Mouse (Mus musculus): ENCODE measurements around the gene Otud7a. TPM values are rescaled to one million over a fixed set of nuclear protein-coding genes. Genes with fewer than 3 reads are reported as not detected.
A peak's percentile ranks its signal among the peaks of the same experiment; 100 is the strongest.
"Not testable (repeated sequence)": the region's sequence is repeated elsewhere in the genome, so short reads cannot be mapped to it uniquely, and the experiment has no call there.

Otud7a gene
- polyA plus RNA-seq, 1 experiment from 2014 or later, result 0.35 TPM

DNA sequence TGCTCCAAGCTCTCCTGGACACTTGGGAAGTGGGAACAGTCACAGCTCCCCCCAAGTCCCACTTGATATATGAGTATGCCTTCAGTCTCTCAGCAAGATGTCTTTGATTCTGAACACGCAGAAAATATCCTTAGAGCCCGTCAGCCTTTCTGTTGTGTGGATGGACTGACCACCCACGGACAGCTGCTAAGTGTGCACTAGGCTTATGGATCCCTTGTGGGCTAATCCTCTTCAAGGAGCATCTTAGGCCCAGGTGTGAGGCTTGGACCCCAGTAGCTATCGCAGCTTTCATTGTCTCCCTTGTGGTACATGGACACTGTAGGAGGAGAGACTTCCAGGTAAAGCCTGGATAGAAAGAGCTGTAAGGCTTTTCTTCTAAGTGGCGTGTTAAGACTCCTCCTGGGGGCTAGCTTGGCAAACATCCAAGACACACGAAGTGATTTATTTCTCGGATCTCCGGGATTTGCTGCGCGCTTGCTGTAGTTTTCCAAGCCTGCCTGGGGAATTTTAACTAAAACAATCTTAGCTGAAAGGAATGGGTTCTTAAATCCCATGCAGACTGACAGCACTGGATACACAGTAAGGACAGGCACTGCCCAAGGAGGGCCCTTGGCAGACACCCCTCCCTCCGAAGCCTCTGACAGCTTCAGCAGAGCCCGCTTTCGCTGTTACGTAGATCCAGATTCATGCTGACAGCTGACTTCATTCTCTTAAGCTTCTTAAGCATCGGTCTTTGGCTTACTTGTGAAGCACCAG is 223.6 kb downstream of the Otud7a start:
- Histone ChIP-seq H3K4me2 (replicated peaks) (0 out of 2 replicates have a peak overlapping the region, but pooled peaks have one; percentile 12), H3K9me3 (no peaks in the 10 kb centered on the region), H3K27me3 (replicated peaks) (no peaks in the 10 kb centered on the region; the same call in 1 of the 2 replicates), H3K4me1 (replicated peaks) (peaks cover 4% of the 10 kb centered on the region; the same call in 1 of the 2 replicates), H3K9ac (no peak overlapping the region), H3K4me3 (replicated peaks) (no peak overlapping the region), H3K36me3 (no peaks in the 10 kb centered on the region), H3K27ac (no peak overlapping the region)
- WGBS, result 37% methylated on average over 15 of the region's 15 CpGs
- ATAC-seq, result peak; percentile 41; the same call in 1 of the 2 replicates

DNA sequence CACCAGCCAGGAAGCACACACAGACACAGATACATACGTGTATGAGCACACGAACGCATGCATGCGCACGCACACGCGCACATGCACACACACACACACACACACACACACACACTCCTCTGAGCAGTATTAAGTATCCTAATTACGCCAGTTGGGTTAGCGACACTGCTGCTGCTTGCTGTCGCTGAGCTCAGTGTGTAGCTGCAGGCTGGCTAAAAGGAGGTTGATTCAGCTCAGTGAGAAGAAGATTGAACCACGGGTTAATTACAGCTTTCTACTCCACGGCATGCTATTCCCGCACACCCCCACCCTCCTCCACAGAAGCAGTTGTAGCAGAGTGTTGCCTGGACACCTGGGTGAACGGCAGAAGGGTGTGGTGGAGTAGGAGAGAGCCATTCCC is 224.4 kb downstream of the Otud7a start:
- H3K9me3 ChIP-seq, result no peaks in the 10 kb centered on the region
- ATAC-seq, result no peak
- H3K27ac ChIP-seq, result no peak overlapping the region
- H3K4me2 ChIP-seq (replicated peaks), result no peak overlapping the region
- no peaks in the 10 kb centered on the region; the same call in 1 of the 2 replicates for H3K27me3 ChIP-seq (replicated peaks)
- no peaks in the 10 kb centered on the region for H3K36me3 ChIP-seq
- H3K9ac ChIP-seq, result no peak overlapping the region
- peaks cover 4% of the 10 kb centered on the region; the same call in 1 of the 2 replicates for H3K4me1 ChIP-seq (replicated peaks)
- H3K4me3 ChIP-seq (replicated peaks), result no peak overlapping the region
- WGBS, result 71% methylated on average over 14 of the region's 14 CpGs

DNA sequence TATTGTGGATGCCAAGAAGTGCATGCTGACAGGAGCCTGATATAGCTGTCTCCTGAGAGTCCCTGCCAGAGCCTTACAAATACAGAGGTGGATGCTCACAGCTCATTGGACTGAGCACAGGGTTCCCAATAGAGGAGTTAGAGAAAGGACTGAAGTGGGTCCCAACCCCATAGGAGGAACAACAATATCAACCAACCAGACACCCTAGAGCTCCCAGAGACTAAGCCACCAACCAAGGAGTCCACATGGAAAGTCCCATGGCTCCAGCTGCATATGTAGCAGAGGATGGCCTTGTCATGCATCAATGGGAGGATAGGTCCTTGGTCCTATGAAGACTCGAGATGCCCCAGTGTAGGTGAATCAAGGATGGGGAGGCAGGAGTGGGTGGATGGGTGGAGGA is 226.4 kb downstream of the Otud7a start:
- WGBS, result 79% methylated on average over 1 of the region's 1 CpGs
- not testable (repeated sequence) for H3K4me3 ChIP-seq (replicated peaks); ATAC-seq; H3K9ac ChIP-seq; H3K4me1 ChIP-seq (replicated peaks); H3K27ac ChIP-seq; H3K27me3 ChIP-seq (replicated peaks); H3K36me3 ChIP-seq; H3K9me3 ChIP-seq; H3K4me2 ChIP-seq (replicated peaks)

DNA sequence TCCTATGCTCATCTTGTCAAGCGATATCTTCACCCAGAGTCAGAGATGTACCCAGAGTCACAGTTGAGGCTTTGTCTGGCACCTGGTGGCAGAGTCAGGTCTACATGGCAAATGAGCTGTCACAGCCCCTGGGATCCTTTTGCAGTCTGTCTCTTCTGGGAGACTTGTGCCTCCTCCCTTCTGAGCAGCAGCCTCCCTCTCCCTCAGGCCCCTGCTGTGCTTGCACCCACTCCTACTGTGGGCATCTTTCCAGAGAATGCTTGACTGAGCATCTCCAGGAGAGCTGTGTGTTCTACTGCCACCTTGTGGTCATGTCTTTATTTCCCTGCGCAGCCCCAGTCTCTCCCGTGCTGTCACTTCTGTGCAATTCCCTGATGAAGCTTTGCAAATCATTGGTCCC is 227.4 kb downstream of the Otud7a start:
- H3K9ac ChIP-seq, result no peak overlapping the region
- peaks cover 4% of the 10 kb centered on the region; the same call in 1 of the 2 replicates for H3K4me1 ChIP-seq (replicated peaks)
- H3K36me3 ChIP-seq, result no peaks in the 10 kb centered on the region
- H3K4me2 ChIP-seq (replicated peaks), result no peak overlapping the region
- H3K27me3 ChIP-seq (replicated peaks), result no peaks in the 10 kb centered on the region
- WGBS, result 23% methylated on average over 3 of the region's 3 CpGs
- H3K4me3 ChIP-seq (replicated peaks), result no peak overlapping the region
- H3K27ac ChIP-seq, result no peak overlapping the region
- ATAC-seq, result peak; percentile 75; the same call in 1 of the 2 replicates
- H3K9me3 ChIP-seq, result no peaks in the 10 kb centered on the region

DNA sequence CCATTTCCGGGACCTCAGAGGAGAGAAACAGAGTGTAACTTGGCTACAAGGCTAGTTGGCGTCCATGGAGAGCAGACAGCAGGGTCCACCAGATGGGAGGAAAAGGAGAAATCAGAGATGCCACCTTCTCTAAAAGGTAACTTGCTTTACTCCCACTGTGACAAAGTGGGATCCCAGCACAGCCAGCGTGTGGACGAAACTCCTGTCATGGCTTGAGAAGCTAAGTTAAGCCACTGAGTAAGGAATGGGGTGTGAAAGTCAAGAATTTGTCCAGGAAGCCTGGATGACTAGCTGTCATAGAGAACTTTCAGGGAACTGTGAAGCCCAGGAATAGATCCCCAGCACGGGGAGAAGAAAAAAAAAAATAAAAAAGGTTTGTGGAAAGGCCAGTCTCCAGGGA is 232.1 kb downstream of the Otud7a start:
- Histone ChIP-seq H3K4me3 (replicated peaks) (no peak overlapping the region), H3K9ac (no peak overlapping the region), H3K36me3 (no peaks in the 10 kb centered on the region), H3K9me3 (no peaks in the 10 kb centered on the region), H3K4me1 (replicated peaks) (no peaks in the 10 kb centered on the region), H3K27ac (no peak overlapping the region), H3K4me2 (replicated peaks) (no peak overlapping the region), H3K27me3 (replicated peaks) (no peaks in the 10 kb centered on the region)
- 84% methylated on average over 5 of the region's 5 CpGs for WGBS
- ATAC-seq, result no peak

DNA sequence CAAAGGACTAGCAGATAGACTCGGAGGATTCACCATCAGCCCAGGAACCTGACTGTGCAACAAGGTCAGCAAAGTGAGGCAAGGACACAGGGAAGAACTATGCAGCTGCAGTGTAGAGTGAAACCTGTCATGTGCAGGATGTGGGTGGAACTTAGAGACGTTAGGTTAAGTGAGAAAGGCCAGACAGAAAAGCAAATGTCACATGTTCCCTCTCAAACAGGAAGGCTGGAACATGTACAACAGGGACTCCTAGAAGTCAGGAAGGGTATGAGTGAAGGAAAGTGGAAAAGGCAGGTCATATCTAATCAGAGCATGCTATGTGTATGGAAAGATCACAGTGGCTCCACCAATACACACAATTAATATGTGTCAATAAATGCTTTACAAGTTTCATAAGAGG is 232.6 kb downstream of the Otud7a start:
- Histone ChIP-seq H3K9ac (no peak overlapping the region), H3K27me3 (replicated peaks) (no peaks in the 10 kb centered on the region), H3K4me3 (replicated peaks) (no peak overlapping the region), H3K36me3 (no peaks in the 10 kb centered on the region), H3K9me3 (no peaks in the 10 kb centered on the region), H3K27ac (no peak overlapping the region), H3K4me1 (replicated peaks) (no peaks in the 10 kb centered on the region), H3K4me2 (replicated peaks) (no peak overlapping the region)
- ATAC-seq, result no peak
- WGBS, result 34% methylated on average over 2 of the region's 2 CpGs

DNA sequence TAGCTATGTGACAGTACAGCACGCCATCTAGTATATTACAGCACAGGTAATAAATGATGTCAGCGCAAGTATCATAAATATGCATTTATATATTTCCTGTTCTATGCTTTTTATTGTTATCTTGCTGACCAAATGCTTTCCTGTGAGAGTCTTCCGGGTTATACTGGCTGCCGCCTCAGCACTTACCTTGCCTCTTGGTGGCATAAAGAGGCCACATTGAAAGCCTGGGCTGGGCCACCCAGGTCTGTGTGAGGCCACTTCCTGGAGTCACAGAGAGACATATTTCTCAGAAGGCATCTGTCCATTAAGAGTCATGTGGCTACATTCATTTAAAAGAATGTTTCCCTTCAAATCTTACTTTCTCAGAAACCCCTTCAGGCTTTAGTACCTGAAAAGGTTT is 242.5 kb downstream of the Otud7a start:
- no peak overlapping the region for H3K4me2 ChIP-seq (replicated peaks)
- WGBS, result 74% methylated on average over 4 of the region's 4 CpGs

DNA sequence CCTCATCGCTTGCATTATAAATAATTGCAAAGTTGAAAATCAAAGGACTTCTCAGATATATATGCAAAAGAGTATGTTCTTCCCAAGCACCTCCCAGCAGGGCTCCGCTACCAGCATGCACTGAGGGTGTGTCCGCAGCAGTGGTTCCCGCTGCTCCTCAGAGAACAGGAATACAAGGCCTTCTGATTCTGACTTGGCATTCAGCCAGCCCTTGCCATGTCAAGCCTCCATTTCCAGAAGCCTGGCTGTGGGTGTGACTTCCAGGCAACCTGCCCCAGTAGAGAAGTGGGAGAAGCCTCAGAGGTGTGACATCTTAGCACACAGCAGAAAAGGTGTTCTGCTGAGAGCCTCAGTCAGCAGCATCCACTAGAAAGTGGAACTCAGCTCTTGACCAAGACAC is 253.4 kb downstream of the Otud7a start:
- no peaks in the 10 kb centered on the region for H3K9me3 ChIP-seq
- no peaks in the 10 kb centered on the region for H3K36me3 ChIP-seq
- ATAC-seq, result no peak
- H3K4me1 ChIP-seq (replicated peaks), result no peaks in the 10 kb centered on the region
- no peak overlapping the region for H3K4me3 ChIP-seq (replicated peaks)
- H3K27ac ChIP-seq, result no peak overlapping the region
- H3K27me3 ChIP-seq (replicated peaks), result no peaks in the 10 kb centered on the region
- 75% methylated on average over 4 of the region's 4 CpGs for WGBS
- H3K4me2 ChIP-seq (replicated peaks), result no peak overlapping the region
- H3K9ac ChIP-seq, result no peak overlapping the region

More for the DNA sequence above, 242.5 kb downstream of the Otud7a start:
- ATAC-seq, result 0 out of 2 replicates have a peak, but pooled peaks have one; percentile 59
- no peaks in the 10 kb centered on the region for H3K36me3 ChIP-seq
- H3K27me3 ChIP-seq (replicated peaks), result no peaks in the 10 kb centered on the region
- no peak overlapping the region for H3K9ac ChIP-seq
- no peak overlapping the region for H3K27ac ChIP-seq
- no peaks in the 10 kb centered on the region for H3K4me1 ChIP-seq (replicated peaks)
- no peaks in the 10 kb centered on the region for H3K9me3 ChIP-seq
- H3K4me3 ChIP-seq (replicated peaks), result no peak overlapping the region

DNA sequence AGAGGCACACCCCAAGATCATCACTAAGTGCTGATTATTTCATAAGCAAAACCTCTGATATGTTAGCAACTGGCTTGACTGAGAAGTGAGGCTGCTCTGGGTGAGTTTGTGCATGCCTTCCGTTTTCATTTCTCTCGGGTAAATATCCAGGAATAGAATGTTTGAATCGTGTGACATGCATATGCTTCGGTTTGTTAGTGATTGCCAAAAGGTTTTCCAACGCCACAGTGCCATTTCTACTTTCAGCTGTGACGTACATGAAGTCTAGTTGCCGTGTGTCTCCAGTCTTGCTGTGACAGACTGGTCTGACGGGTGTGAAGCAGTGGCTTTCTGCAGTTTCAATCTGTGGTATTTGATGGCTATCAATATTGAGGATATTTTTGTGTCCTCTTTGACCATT is 273.4 kb downstream of the Otud7a start:
- H3K4me3 ChIP-seq (replicated peaks), result no peak overlapping the region
- H3K4me2 ChIP-seq (replicated peaks), result no peak overlapping the region
- no peaks in the 10 kb centered on the region for H3K4me1 ChIP-seq (replicated peaks)
- no peak overlapping the region for H3K9ac ChIP-seq
- no peaks in the 10 kb centered on the region for H3K9me3 ChIP-seq
- 81% methylated on average over 8 of the region's 8 CpGs for WGBS
- no peaks in the 10 kb centered on the region for H3K36me3 ChIP-seq
- no peak overlapping the region for H3K27ac ChIP-seq
- ATAC-seq, result no peak
- no peaks in the 10 kb centered on the region for H3K27me3 ChIP-seq (replicated peaks)

DNA sequence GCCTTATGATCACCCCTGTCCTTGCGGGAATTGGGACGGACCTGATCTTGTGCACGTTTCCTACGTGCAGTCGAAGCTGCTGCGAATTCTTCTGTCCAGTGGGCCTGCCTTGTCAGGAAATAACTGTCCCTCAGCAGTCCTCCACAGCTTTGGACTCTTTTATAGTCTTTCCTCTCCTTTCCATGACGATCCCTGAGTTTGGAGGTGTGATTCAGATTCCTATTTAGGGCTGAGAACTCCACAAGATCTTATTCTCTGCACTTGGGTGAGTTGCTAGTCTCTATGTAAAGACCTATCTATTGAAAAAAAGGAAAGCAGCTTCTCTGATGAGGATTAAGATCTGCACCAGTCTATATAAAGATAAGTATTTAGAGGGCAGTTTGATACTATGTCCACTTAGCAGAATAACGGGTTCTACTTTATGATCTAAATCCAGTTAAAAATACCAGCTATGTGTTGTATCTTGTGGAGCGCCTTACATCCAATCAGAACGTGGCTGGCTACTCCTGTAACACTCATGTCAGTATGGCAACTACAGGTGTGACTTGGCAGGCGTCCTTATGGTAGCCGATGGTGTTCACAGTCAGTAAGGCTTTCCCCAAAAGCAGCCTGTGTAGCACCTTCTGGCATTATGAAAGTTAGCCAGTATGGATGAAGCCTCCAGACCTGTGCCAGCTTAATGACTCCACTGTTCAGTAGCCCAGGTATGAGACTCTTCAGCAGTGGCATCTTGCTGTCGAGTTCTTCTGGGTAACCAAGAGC is 274.8 kb downstream of the Otud7a start:
- H3K27ac ChIP-seq, result no peak overlapping the region
- no peak overlapping the region for H3K4me3 ChIP-seq (replicated peaks)
- WGBS, result 83% methylated on average over 13 of the region's 13 CpGs
- H3K36me3 ChIP-seq, result no peaks in the 10 kb centered on the region
- no peaks in the 10 kb centered on the region for H3K9me3 ChIP-seq
- ATAC-seq, result no peak
- H3K4me1 ChIP-seq (replicated peaks), result no peaks in the 10 kb centered on the region
- no peak overlapping the region for H3K4me2 ChIP-seq (replicated peaks)
- H3K27me3 ChIP-seq (replicated peaks), result no peaks in the 10 kb centered on the region
- H3K9ac ChIP-seq, result no peak overlapping the region

DNA sequence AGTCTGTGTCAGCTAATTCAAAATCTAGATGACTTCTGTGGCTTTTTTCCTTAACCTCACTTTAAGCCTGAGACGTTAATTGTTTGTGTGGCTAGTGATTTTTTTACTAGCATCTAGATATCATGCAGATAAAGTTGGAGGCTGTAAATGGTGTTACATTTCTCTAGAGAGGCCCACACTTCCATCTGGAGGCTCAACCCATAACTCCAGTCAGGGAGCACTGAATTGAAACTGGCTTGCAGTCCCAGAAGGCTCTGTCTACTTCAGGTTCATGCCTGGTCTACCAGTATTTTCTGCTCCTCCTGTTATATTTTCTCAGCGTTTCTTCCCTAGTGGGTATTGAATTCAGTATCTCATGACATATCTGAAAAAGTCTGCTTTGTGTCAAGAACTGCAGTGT is 276.1 kb downstream of the Otud7a start:
- Histone ChIP-seq H3K4me2 (replicated peaks) (no peak overlapping the region), H3K27me3 (replicated peaks) (no peaks in the 10 kb centered on the region), H3K9me3 (no peaks in the 10 kb centered on the region), H3K36me3 (no peaks in the 10 kb centered on the region), H3K27ac (no peak overlapping the region), H3K9ac (no peak overlapping the region), H3K4me3 (replicated peaks) (no peak overlapping the region), H3K4me1 (replicated peaks) (no peaks in the 10 kb centered on the region)
- WGBS, result 41% methylated on average over 2 of the region's 2 CpGs
- ATAC-seq, result no peak

DNA sequence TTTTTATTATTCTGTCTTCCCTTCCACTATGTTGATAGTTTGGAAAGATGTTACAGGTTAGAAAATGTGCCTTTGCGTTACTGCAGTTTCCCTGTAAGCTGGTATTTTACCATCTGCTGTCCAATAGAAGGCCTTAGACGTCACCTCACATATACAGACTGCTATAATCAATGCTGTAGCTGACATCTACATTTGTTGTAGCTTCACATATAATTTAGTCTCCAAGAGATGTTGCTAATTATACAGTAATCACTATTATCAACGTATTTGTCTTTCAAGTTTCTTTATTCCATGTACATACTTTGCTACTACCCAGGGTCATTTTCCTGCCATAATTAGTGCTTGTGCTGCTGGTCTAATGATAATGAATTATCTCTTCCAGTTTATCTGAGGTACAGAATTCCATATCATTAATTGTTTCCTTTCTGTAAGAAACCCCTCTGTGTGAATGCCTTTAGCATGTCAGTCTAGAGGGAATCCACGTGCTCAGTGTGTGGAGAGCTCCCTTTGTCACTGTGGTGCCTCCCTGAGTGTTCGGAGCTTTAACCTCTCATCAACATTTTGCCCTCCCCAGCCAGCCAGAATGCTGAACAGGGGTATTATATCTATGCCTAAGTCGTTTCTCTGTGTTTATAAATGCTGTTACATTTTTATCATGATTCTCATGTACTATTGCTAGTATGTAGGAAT is 280.6 kb downstream of the Otud7a start:
- Histone ChIP-seq H3K36me3 (no peaks in the 10 kb centered on the region), H3K9ac (no peak overlapping the region), H3K4me2 (replicated peaks) (no peak overlapping the region), H3K4me3 (replicated peaks) (no peak overlapping the region), H3K4me1 (replicated peaks) (no peaks in the 10 kb centered on the region), H3K9me3 (no peaks in the 10 kb centered on the region), H3K27ac (no peak overlapping the region), H3K27me3 (replicated peaks) (no peaks in the 10 kb centered on the region)
- no peak for ATAC-seq
- 66% methylated on average over 6 of the region's 6 CpGs for WGBS
